Mouse (Mus musculus): Measurements from ENCODE around the gene Napepld.
"Not testable (repeated sequence)": the region's sequence is repeated elsewhere in the genome, so short reads cannot be mapped to it uniquely, and the experiment has no call there.

Napepld gene

GRCm38 (mm10) chr5:21706546-21706945, 5.3 kb upstream of the Napepld start:
- CTCF ChIA-PET: no interaction called here

- CTCF ChIA-PET: no interaction called here
Observed at GRCm38 (mm10) chr5:21703708-21704107, 2.5 kb upstream of the Napepld start.

GRCm38 (mm10) chr5:21702873-21703475, 1.8 kb upstream of the Napepld start:
- CTCF ChIA-PET: no interaction called here

DNA sequence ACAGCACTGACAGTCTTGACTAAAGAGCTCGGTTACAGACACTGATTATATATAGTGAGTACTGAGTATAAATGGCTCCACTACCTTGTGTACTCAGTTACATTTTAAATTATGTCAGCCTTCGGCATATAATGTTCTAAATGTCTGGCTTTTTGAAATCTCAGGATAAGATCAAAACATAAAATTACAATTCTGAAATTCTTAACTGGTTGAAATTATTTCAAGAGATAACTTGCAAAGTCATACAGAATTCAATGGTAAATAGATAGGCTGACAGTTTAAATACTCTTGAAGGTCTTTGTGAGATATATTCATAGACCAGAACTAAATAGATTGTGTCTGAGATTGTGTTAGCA, 791 bp upstream of the Napepld start:
- CTCF ChIA-PET: no interaction called here

GRCm38 (mm10) chr5:21700934-21701333, 262 bp downstream of the Napepld start:
- CTCF ChIA-PET: no interaction called here

- CTCF ChIA-PET: no interaction called here
Observed at GRCm38 (mm10) chr5:21700272-21700821, 849 bp downstream of the Napepld start.

GRCm38 (mm10) chr5:21699555-21699954, 1.6 kb downstream of the Napepld start:
- CTCF ChIA-PET: not testable (repeated sequence)

DNA sequence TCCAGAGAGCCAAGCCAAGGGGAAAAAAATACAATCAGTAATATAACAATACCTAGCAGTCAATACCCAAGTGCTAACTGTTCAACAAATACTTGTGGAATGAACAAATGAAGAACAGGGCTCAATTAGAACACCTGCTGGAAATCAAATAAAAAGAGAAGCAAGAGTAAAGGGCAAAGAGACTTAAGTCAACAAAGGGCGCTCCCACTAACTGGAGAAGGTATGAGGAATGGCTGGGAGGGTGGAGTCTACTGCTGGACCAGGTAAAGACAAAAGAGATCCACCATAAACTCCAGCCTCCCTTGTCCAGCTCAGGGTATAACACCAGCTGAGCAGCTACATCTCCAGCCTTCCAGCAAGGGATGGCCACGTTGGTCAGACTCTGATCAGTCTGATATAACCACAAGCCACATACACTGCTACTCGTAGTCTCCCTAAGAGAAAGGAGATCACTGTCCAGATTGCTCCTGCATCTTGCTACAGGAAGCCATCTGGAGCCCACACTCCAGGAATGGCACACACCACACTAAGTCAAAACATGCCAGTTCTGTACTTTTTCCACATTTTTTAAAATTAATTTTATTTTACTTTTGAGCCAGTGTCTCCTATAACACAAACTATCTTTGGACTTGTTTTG, 6.2 kb downstream of the Napepld start:
- CTCF ChIA-PET: no interaction called here

DNA sequence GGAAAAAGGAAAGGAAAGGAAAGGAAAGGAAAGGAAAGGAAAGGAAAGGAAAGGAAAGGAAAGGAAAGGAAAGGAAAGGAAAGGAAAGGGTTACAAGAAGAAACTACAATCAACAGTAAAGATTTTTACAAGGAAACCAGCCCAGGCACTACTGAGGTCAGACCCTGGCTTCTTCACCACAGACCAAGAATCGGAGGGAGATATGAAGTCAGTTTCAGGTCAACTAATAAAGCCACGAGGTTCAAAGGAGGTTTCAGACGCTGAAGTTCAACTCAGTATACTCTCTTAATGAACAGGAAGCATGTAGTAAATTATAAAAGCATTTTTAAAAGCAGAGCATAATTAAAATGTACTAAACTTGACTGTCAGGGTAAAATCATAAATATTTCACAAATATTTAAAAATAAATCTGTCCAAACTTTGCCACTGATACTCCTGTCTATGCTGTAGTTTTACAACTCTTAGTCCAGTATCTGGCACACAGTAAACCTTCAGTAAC, 7.8 kb downstream of the Napepld start:
- CTCF ChIA-PET: no interaction called here

DNA sequence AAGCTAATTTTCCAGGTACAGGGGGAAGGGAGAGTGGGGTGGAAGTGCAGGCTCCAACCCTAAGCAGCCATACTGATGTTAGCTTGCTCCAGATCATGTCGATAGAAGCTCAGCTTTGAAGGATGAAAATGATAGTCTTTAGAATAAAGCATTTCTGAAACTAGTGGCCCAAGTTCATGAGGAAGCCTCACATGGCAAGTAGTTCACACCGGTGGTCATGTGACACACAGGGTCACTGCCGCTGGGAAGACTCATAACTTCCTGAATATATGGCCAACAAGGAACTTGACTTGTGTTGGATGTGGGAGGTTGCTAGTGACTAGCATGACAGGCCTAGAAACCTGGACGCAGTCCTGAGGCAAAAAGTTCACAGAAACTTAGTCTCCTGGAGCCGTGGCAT, 9.0 kb downstream of the Napepld start:
- CTCF ChIA-PET: no interaction called here

DNA sequence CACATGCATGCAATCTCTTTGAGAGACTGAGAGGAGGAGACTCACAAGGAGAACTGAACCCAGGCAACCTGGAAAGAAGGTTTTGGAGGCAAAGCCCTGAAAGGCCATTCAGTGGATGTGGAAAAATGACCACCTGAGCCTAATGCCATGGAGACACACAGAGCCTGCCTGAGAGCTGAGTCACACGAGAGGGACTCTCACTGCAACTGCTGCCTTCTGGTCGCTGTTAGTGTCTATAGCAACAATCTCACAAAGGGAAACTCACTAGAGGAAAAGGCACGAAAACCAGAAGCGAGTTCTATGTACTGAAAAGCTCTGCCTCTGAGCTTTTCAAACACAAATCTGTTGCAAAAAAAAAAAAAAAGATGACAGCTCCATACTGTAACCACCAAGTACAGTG, 14.2 kb downstream of the Napepld start:
- CTCF ChIA-PET: interaction anchor here (0.6 kb wide), 1 partner anchor 850 kb away, joined by 3 read pairs; no protein-coding TSS in a partner anchor

GRCm38 (mm10) chr5:21685001-21685400, 16.2 kb downstream of the Napepld start:
- CTCF ChIA-PET: no interaction called here

DNA sequence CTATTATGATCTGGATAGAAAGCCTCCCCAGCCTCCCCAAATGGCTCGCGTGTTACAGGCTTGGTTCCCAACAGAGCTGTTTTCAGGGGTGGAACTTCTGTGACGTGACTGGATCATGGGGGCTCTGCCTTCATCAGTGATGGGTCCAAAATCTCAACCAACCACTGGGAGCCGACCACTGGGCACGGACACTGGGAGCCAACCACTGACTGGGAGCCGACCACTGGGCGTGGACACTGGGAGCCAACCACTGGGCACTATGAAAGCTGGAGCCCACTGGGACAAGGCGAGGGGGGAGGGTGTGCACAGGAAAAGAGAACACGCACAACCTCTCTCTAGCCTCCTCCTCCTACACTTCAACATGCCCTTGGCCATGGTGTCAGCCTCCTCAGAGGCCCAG, 17.4 kb downstream of the Napepld start:
- CTCF ChIA-PET: no interaction called here

GRCm38 (mm10) chr5:21680940-21681339, 20.3 kb downstream of the Napepld start:
- CTCF ChIA-PET: no interaction called here

DNA sequence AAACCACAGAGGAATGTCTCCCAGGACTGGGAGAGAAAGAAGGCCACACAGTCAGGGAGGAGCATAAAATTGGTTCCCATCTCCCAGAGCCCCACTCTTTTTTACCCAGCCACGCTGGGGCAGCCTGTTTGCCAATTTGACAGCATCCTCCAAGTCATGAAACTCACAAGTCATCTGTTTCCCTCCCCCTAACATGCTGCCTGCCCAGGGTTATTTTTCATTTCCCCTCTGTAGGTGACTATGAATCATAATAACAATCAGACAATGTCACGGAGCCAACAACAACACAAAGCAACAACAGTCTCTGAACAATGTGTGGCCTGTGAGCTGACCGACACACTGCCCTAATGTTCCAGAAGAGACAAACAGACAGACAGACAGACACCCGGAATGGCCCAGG, 21.2 kb downstream of the Napepld start:
- CTCF ChIA-PET: no interaction called here

DNA sequence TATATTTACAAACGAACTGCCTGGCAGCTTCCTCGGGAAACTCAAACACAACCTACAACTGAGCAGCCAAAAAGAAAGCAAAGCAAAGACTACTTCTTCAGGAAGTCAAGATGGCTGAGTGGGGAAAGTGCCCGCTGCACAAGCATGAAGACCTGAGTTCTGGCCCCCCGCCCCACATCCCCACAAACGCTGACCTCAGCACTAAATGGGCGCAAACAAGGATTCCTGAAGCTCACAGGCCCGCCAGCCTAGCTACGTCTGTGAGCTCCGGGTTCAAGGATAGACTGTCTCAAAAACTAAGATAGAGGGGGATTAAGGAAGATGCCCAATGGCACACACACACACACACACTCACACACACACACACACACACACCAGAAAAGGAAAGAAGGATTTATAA, 22.8 kb downstream of the Napepld start:
- CTCF ChIA-PET: interaction anchor here (0.7 kb wide), 1 partner anchor 495 kb away, joined by 5 read pairs; no protein-coding TSS in a partner anchor

- CTCF ChIA-PET: interaction anchor here (0.7 kb wide), 1 partner anchor 495 kb away, joined by 5 read pairs; no protein-coding TSS in a partner anchor
Observed at GRCm38 (mm10) chr5:21677939-21678338, 23.3 kb downstream of the Napepld start.

DNA sequence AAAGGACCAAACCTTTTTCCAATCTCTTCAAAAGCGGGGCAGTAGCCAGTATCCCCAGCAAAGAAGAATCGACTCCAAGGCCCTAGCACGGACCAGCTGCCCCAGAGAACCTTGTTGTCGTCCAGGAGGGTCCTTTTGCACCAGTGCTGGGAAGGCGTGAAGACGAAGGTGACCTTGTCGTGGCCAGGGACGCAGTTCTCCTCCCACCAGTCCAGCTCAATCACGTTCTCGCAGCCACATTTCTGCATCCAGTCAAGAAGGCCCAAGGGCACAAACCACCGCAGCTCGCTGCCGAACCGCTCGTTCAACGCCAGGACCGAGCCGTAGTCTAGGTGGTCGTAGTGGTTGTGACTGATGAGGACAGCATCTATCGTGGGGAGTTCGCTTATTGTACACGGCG, 25.7 kb downstream of the Napepld start:
- CTCF ChIA-PET: no interaction called here

DNA sequence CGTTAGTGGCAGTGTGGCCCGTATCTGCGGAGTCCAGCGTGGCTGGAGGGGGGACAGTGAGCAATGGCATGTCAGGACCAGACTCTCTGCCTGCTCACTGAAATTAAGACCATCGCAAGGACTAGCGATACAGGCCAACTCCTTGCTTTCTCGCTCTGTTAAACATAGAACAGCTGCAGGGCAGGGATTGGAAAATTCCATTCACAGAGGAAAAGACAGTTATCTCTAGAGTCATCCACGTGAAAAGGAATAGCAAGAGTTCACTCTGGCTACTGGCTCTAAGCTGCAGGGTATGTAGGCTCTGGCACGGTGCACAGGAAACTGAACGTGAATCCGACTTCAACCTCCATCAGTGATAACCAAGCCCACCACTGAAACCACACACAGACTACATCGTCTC, 26.2 kb downstream of the Napepld start:
- CTCF ChIA-PET: interaction anchor here (1.2 kb wide), 1 partner anchor 16 kb away, joined by 3 read pairs; no protein-coding TSS in a partner anchor

- CTCF ChIA-PET: interaction anchor here (1.2 kb wide), 1 partner anchor 15 kb away, joined by 3 read pairs; no protein-coding TSS in a partner anchor
Observed at GRCm38 (mm10) chr5:21673742-21674141, 27.5 kb downstream of the Napepld start.

DNA sequence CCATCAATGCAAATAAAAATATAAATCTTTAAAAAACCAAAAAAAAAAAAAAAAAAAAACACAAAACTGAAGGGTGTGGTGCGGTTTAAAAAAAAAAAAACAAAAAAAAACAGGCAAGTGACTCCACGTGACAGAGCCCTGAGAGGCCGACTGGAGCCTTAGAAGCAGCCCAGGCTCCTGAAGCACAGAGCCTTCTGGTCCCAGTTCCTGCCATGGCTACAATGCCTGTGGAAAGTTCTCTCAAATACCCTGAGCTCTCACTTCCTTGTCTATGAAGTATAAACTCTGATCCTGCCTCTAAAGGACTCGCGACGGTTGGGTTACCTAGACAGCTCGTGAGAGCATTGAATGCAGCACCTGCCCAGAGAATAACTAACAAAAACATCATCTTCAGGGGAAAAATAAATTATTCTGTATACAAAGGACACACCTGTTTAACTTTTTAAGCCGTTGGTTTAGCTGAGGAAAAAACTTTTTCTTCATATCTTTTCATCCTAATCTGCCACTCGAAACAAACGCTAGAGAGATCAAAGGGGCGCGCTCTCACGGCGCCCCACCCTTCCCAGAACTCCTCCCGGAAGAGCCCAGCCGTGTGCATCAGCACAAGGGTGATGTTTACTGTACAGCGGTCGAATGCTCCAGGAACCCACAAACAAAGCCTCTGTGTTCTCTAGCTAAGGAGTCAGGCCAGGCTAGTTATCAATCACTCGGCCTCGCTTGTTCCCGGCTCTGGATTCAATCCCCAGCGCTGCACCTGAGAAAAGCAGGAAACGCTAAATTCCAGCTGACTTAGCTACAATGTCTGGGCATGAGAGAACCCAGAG, 28.2 kb downstream of the Napepld start:
- CTCF ChIA-PET: no interaction called here

GRCm38 (mm10) chr5:21669307-21669706, 31.9 kb downstream of the Napepld start:
- CTCF ChIA-PET: no interaction called here
